Mouse (Mus musculus) forebrain, embryonic 16.5 days (tissue): ENCODE results near the gene Fgf12. TPM values are rescaled to one million over a fixed set of nuclear protein-coding genes. Genes with fewer than 3 reads are reported as not detected.

Source experiments
- ATAC-seq: fragments of 200-750 bp; cut with Nextera tagmentation; 2 replicates; pipeline ENCODE4 v1.8.0; 2017; ENCODE audit warnings: mild to moderate bottlenecking, moderate library complexity
- H3K27ac ChIP-seq: fragments of 300-500 bp; sonication (generic); 2 replicates; pipeline ENCODE4 v1.5.1; 2014; ENCODE audit warnings: low read length, control low read depth
- H3K27me3 ChIP-seq: fragments of 300-500 bp; sonication (generic); replicated peaks from 2 replicates; pipeline ENCODE4 v1.6.1; 2014; ENCODE audit warnings: low read length; ENCODE audit not compliant: control insufficient read depth, insufficient read depth
- H3K36me3 ChIP-seq: fragments of 300-500 bp; sonication (generic); 2 replicates; pipeline ENCODE4 v1.6.1; 2014; ENCODE audit not compliant: control insufficient read depth, insufficient read depth
- H3K4me1 ChIP-seq: fragments of 300-500 bp; sonication (generic); replicated peaks from 2 replicates; pipeline ENCODE4 v1.6.1; 2014; ENCODE audit warnings: low read length; ENCODE audit not compliant: control insufficient read depth, insufficient read depth
- H3K4me2 ChIP-seq: fragments of 300-500 bp; sonication (generic); 2 replicates; pipeline ENCODE4 v1.6.1; 2014; ENCODE audit warnings: mild to moderate bottlenecking, low read length, control low read depth
- H3K4me3 ChIP-seq: fragments of 300-500 bp; sonication (generic); replicated peaks from 2 replicates; pipeline ENCODE4 v1.5.1; 2014; ENCODE audit warnings: mild to moderate bottlenecking, low read length, control low read depth
- H3K9ac ChIP-seq: fragments of 300-500 bp; sonication (generic); replicated peaks from 2 replicates; pipeline ENCODE4 v1.6.1; 2014; ENCODE audit warnings: low read depth, low read length, control low read depth
- H3K9me3 ChIP-seq: fragments of 300-500 bp; sonication (generic); 2 replicates; pipeline ENCODE4 v1.6.1; 2016; ENCODE audit warnings: low read length; ENCODE audit not compliant: control insufficient read depth
- WGBS: fragments of 180-500 bp; shearing (Covaris S2); extraction: QIAGEN DNeasy Blood & Tissue Kit; methylation state at CpG from one replicate; pipeline ENCODE4 v1.1.7; 2014; 5-methylcytosine and 5-hydroxymethylcytosine counted together
- polyA plus RNA-seq: library from polyadenylated mRNA; unstranded; fragments of >200 nt; fragmentation: Nextera tagmentation; extraction: Ambion mirVana; gene quantifications from 2 replicates; pipeline ENCODE4 v1.2.1, GENCODE M21; 2015

Fgf12 gene
- polyA plus RNA-seq, 1 experiment from 2014 or later, result 25.4 TPM

- Histone ChIP-seq H3K4me1 (no peaks in the 10 kb centered on the region), H3K27me3 (no peaks in the 10 kb centered on the region), H3K9ac (no peak overlapping the region), H3K27ac (no peak overlapping the region), H3K4me2 (no peak overlapping the region), H3K36me3 (no peaks in the 10 kb centered on the region), H3K9me3 (no peaks in the 10 kb centered on the region), H3K4me3 (no peak overlapping the region)
- 28% methylated on average over 1 of the region's 1 CpGs for WGBS
- ATAC-seq, result no peak
Observed at GRCm38 (mm10) chr16:28336700-28337099, 416.2 kb downstream of the Fgf12 start.

GRCm38 (mm10) chr16:28335025-28335424 lies 417.8 kb downstream of the Fgf12 start:
- no peaks in the 10 kb centered on the region for H3K27me3 ChIP-seq
- H3K9me3 ChIP-seq, result no peaks in the 10 kb centered on the region
- no peak overlapping the region for H3K9ac ChIP-seq
- no peak for ATAC-seq
- WGBS, result 86% methylated on average over 3 of the region's 3 CpGs
- H3K36me3 ChIP-seq, result no peaks in the 10 kb centered on the region
- H3K4me3 ChIP-seq, result no peak overlapping the region
- H3K27ac ChIP-seq, result no peak overlapping the region
- no peak overlapping the region for H3K4me2 ChIP-seq
- H3K4me1 ChIP-seq, result no peaks in the 10 kb centered on the region

GRCm38 (mm10) chr16:28323576-28323975 lies 429.3 kb downstream of the Fgf12 start:
- Histone ChIP-seq H3K9ac (no peak overlapping the region), H3K9me3 (no peaks in the 10 kb centered on the region), H3K4me1 (no peaks in the 10 kb centered on the region), H3K4me3 (no peak overlapping the region), H3K27ac (no peak overlapping the region), H3K27me3 (no peaks in the 10 kb centered on the region), H3K36me3 (no peaks in the 10 kb centered on the region), H3K4me2 (no peak overlapping the region)
- 42% methylated on average over 3 of the region's 3 CpGs for WGBS
- ATAC-seq, result no peak

GRCm38 (mm10) chr16:28311618-28312017 lies 441.2 kb downstream of the Fgf12 start:
- no peak overlapping the region for H3K9ac ChIP-seq
- H3K4me1 ChIP-seq, result peaks cover 5% of the 10 kb centered on the region
- no peak overlapping the region for H3K4me3 ChIP-seq
- WGBS, result 31% methylated on average over 4 of the region's 4 CpGs
- H3K9me3 ChIP-seq, result no peaks in the 10 kb centered on the region
- no peaks in the 10 kb centered on the region for H3K36me3 ChIP-seq
- no peaks in the 10 kb centered on the region for H3K27me3 ChIP-seq
- peak; percentile 95 for ATAC-seq
- H3K4me2 ChIP-seq, result peak overlapping the region; percentile 5; the same call in 1 of the 2 replicates
- H3K27ac ChIP-seq, result peak overlapping the region; percentile 65

GRCm38 (mm10) chr16:28303889-28304288 lies 449.0 kb downstream of the Fgf12 start:
- Histone ChIP-seq H3K27ac (no peak overlapping the region), H3K4me2 (no peak overlapping the region), H3K36me3 (no peaks in the 10 kb centered on the region), H3K4me3 (no peak overlapping the region), H3K4me1 (no peaks in the 10 kb centered on the region), H3K9ac (no peak overlapping the region), H3K27me3 (no peaks in the 10 kb centered on the region), H3K9me3 (no peaks in the 10 kb centered on the region)
- WGBS, result 64% methylated on average over 1 of the region's 1 CpGs
- ATAC-seq, result no peak

GRCm38 (mm10) chr16:28289689-28290330 lies 463.1 kb downstream of the Fgf12 start:
- Histone ChIP-seq H3K9me3 (no peaks in the 10 kb centered on the region), H3K4me3 (no peak overlapping the region), H3K27me3 (no peaks in the 10 kb centered on the region), H3K27ac (no peak overlapping the region), H3K4me1 (no peaks in the 10 kb centered on the region), H3K4me2 (no peak overlapping the region), H3K36me3 (no peaks in the 10 kb centered on the region), H3K9ac (no peak overlapping the region)
- 55% methylated on average over 4 of the region's 4 CpGs for WGBS
- no peak for ATAC-seq

GRCm38 (mm10) chr16:28257904-28258303 lies 495.0 kb downstream of the Fgf12 start:
- Histone ChIP-seq H3K4me2 (no peak overlapping the region), H3K4me3 (no peak overlapping the region), H3K4me1 (no peaks in the 10 kb centered on the region), H3K27ac (no peak overlapping the region), H3K27me3 (no peaks in the 10 kb centered on the region), H3K36me3 (no peaks in the 10 kb centered on the region), H3K9me3 (no peaks in the 10 kb centered on the region), H3K9ac (no peak overlapping the region)
- 64% methylated on average over 5 of the region's 5 CpGs for WGBS
- ATAC-seq, result no peak

- ATAC-seq, result no peak
- 84% methylated on average over 4 of the region's 4 CpGs for whole genome bisulfite sequencing
- Histone ChIP-seq H3K9ac (no peak overlapping the region), H3K36me3 (no peaks in the 10 kb centered on the region), H3K27me3 (no peaks in the 10 kb centered on the region), H3K4me2 (no peak overlapping the region), H3K4me1 (no peaks in the 10 kb centered on the region), H3K4me3 (no peak overlapping the region), H3K9me3 (no peaks in the 10 kb centered on the region), H3K27ac (no peak overlapping the region)
Observed at GRCm38 (mm10) chr16:28254303-28254702, 498.6 kb downstream of the Fgf12 start.

- ATAC-seq, result no peak
- Histone ChIP-seq H3K4me1 (no peaks in the 10 kb centered on the region), H3K27me3 (no peaks in the 10 kb centered on the region), H3K4me2 (no peak overlapping the region), H3K4me3 (no peak overlapping the region), H3K27ac (no peak overlapping the region), H3K9me3 (no peaks in the 10 kb centered on the region), H3K36me3 (no peaks in the 10 kb centered on the region), H3K9ac (no peak overlapping the region)
- WGBS, result 44% methylated on average over 3 of the region's 3 CpGs
Observed at GRCm38 (mm10) chr16:28251930-28252329, 500.9 kb downstream of the Fgf12 start.
